Mouse (Mus musculus): Measurements from ENCODE around the gene Fgg.

GRCm38 (mm10) chr3:82981861-82982260, 25.7 kb upstream of the Fgg start:
- TF ChIP-seq CTCF (IDR thresholded peaks at IDR 0.05; ENCODE audit: low read depth) (no peak), EP300 (IDR thresholded peaks at IDR 0.05; ENCODE audit: low read depth) (no peak)
